Mouse (Mus musculus) MN1 (cell line): ENCODE measurements at regions not wholly inside any gene's neighbourhood (a gene's known extent, or its start where the extent isn't known, plus 50 kb on each side); places are given as distances from the start of the nearest gene placed in this dataset.

ENCODE experiments used
- DNase-seq: peaks from one replicate; pipeline ENCODE4 v3.0.0-alpha.2; 2016; ENCODE audit warnings: low spot score

DNA sequence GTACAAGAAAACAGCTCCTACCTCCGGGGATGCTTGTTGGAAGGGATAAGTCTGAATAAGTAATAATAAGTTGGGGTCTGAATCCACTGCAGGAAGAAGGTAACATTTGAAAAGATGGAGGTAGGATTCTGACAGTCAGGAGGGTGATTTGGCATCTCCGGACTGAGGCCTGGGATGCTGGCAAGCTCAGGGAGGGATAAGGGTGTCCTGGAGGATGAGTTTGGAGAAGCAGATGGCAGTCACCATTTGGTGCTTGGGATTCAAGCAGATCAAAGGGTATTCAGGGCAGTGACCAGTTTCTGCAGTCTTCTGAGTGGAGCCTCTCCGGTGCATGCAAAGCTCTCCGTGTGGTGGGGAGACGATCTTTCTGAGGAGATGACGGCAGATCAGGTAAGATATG, 62.9 kb upstream of the Gm2310 start:
- DNase-seq = no peak

DNA sequence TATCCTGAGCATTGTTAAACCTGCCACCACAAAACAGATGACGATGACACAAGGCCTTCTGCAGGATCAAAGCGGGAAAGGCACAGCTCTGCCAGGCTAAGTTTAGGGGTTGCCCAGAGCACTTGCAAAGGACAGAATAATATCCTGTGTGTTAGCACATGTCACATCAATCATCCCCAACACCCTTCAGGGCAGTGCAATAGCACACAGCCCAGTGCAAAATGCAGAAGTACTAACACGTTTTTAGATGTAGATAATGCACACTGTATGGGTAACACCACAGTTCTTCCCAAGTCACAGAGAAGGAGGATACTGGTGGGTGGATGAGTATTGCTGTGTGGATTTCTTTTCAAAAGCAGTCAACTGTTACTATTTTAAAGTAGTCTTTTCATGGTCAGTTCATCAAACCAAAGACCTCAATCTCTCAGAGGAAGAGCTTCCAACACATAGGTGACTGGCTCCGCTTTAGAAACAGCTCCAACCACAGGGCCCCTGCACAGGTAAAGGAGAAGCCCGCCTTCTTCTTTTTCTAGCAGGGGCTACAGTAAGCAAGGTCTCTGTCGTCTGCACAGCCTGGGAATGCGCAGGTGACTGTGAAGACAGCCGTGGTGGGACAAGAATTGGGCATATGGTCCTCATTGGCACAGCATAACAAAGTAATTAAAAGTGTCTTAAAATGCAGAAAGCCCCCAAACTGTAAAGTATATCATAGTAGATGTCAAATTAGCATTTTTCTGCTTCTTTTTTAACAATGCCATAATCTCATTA, 61.6 kb upstream of the Gm2310 start:
- no peak for DNase-seq

DNA sequence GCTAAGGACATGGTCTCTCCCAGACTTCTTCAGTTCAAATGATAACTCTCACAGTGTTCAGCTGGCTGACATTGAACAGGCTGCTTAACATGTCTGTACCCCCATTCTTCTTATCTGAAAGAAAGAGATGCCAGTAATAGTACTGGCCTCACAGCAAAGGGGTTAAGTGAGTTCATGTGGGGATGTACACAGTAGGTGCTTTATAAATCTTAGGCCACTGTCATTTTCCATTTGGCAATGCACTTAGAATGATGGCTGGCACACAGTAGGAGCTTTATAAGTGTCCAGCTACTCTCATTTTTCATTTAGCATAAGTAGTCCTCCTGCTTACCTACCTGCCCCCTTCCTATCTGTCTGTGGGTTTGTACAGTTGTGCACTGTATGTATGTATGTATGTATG, 60.3 kb upstream of the Gm2310 start:
- no peak for DNase-seq

DNA sequence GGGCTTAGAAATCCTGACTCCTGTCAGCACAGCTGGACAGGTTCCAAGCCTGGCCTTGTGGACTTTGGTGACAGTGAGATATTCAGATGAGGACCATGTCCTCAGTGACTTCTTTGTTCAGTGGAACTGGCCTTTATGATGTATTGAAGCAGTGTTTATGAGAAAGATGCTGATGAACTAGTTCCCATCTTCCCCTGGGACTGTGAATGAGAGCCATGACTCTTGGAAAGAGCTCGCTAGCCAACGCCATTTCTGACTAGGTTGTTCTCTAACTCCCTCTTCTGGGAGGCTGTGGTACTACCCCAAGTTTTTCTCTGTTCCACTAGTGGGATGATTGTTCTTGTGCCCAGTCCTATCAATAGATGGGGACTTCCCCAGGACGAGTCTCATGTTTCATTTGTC, 57.7 kb upstream of the Gm2310 start:
- peak; percentile 88 for DNase-seq

DNA sequence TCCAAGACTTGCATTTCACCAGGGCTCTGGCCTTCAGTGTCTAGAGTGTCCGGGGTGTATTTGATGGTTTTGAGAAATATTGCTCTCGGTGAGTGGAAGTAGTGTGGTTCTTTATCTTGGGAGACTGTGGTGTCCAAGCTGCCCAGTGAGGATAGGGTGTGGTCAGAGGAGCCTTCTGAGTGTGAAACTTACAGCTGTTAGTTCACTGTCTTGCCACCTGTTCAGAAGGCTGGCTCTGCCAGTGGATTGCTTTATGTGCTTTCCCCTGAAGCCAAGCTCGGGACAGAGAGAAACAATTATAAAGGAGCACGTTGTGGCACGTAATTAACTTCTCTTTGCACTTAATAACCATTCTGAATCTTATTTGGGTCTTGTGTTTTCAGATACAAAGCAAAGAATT, 57.2 kb upstream of the Gm2310 start:
- DNase-seq = no peak

DNA sequence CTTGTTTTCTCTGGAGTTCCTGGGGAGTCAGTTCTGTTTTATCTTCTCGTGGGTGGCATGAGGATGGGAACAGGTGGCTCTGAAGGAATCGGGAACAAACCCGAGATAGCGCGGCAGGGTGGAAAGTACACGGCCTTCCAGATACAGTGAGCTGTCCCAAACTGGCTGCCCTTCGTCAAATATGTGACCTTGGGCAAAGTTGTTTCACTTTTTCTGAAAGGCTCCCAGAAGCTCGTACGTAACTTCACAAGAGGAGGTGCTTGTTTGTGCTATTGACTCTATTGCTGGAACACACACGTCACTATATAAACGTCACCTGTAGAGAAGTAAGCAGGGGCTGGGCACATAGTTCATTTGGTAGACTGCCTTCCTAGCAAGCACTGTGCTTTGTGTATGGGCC, 49.9 kb upstream of the Gm2310 start:
- peak; percentile 37 for DNase-seq
